Mouse (Mus musculus) neural tube, postnatal 0 days (tissue): Measurements from ENCODE around the gene Gm7173. TPM values are rescaled to one million over a fixed set of nuclear protein-coding genes. Genes with fewer than 3 reads are reported as not detected.

Experiments
- polyA plus RNA-seq: library from polyadenylated mRNA; unstranded; fragments of >200 nt; fragmentation: Nextera tagmentation; extraction: Ambion mirVana; gene quantifications from 2 replicates; pipeline ENCODE4 v1.2.1, GENCODE M21; 2015

The Gm7173 gene
- 1.1 and 1.2 TPM in 2 replicates for polyA plus RNA-seq

GRCm38 (mm10) chrX:79516977-79517645 is at the start of gene Gm7173:
Gm7173 (minus strand) TSS chrX:79517285.

Other genes starting within 250 kb of the Gm7173 start
- gene Mageb16, start 154.2 kb upstream of the Gm7173 start, polyA plus RNA-seq, result 0.19 and 0.39 TPM in 2 replicates